Mouse (Mus musculus) C2C12 (cell line): ENCODE results near the gene Nrg4.

Experiments
- CEBPB ChIP-seq: IDR thresholded peaks from one replicate; pipeline ENCODE4 v1.6.1; 2011; ENCODE audit warnings: low read depth, mild to moderate bottlenecking, control low read depth, moderate library complexity
- CTCF ChIP-seq: IDR thresholded peaks from one replicate; pipeline ENCODE4 v1.5.1; 2011; ENCODE audit not compliant: control insufficient read depth, insufficient read depth, insufficient read length
- FOSL1 ChIP-seq: IDR thresholded peaks from one replicate; pipeline ENCODE4 v1.8.0; 2011; ENCODE audit warnings: mild to moderate bottlenecking, low read length; ENCODE audit not compliant: poor library complexity, insufficient read depth, severe bottlenecking
- MAX ChIP-seq: IDR thresholded peaks from one replicate; pipeline ENCODE4 v1.6.1; 2011; ENCODE audit warnings: mild to moderate bottlenecking, control low read depth
- MYOD1 ChIP-seq: IDR thresholded peaks from one replicate; pipeline ENCODE4 v1.6.1; 2011; ENCODE audit warnings: low read depth; ENCODE audit not compliant: control insufficient read depth, insufficient read length
- MYOG ChIP-seq: IDR thresholded peaks from one replicate; pipeline ENCODE4 v1.6.1; 2011; ENCODE audit not compliant: control insufficient read depth, insufficient read length; ENCODE audit errors: extremely low read depth
- USF1 ChIP-seq: IDR thresholded peaks from one replicate; pipeline ENCODE4 v1.6.1; 2011; ENCODE audit warnings: low read depth, mild to moderate bottlenecking, control low read depth, moderate library complexity

- TF ChIP-seq CTCF (no peak), USF1 (no peak), MYOD1 (no peak), CEBPB (no peak), MYOG (no peak), FOSL1 (no peak), MAX (no peak)
These were observed 72.8 kb downstream of the Nrg4 start for GRCm38 (mm10) chr9:55253849-55254248.
